Mouse (Mus musculus) cerebellum, adult 9-10 months (tissue): ENCODE results near the gene Cercam.
"Not testable (repeated sequence)": the region's sequence is repeated elsewhere in the genome, so short reads cannot be mapped to it uniquely, and the experiment has no call there.

ENCODE experiments used
- DNase-seq: peaks from one replicate; pipeline ENCODE4 v3.0.0; 2022

Gene Cercam

DNA sequence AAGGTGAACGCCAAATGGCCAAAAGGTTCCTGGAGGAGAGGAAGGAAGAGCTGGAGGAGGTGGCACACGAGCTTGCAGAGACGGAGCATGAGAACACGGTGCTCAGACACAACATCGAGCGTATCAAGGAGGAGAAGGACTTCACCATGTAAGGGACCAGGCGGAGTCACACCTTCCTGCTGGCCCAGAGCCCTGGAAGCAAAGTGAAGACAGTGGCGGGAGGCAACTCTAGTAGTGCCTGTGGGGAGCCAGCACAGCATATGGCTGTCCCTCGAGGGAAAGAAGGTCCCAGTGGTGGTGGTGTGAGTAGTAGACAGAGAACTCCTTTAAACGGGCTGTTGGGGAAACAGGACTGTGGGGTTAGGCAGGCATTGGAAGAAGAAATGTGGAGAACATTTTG, 33.2 kb downstream of the Cercam start:
- DNase-seq, result peak; percentile 32

- not testable (repeated sequence) for DNase-seq
These were observed 39.2 kb downstream of the Cercam start for GRCm38 (mm10) chr2:29908171-29908570.

- DNase-seq, result no peak
These were observed 41.1 kb downstream of the Cercam start for GRCm38 (mm10) chr2:29910042-29910441.

DNA sequence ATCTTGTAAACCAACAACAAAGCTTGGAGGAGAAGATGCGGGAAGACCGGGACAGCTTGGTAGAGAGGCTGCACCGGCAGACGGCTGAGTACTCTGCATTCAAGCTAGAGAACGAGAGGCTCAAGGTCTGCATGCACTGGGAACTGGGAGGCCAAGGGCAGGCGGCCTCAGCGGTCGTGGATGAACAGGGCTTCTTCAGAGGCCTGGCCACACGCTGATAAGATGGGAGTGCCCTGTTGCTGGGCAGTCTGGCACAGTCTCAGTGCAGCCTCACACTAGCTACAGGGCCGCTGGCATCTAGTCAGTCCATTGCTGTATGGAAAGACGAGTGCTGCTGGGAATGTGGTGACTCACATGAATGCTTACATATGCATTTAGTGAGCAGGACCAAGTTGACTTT, 48.7 kb downstream of the Cercam start:
- no peak for DNase-seq

DNA sequence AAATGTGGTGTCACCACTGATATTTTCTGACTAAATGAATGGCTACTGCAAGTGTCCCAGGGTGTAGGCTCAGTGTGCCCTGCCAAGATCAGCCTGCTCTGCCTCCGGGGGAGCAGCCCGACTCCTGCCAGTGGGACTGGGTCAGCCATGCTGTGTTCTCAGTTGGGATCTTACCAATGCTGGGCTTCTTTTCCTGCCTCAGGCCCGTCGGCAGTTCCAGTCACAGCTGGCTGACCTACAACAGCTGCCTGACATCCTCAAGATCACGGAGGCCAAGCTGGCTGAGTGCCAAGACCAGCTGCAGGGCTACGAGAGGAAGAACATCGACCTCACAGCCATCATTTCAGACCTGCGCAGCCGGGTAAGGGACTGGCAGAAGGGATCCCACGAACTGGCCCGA, 53.0 kb downstream of the Cercam start:
- no peak for DNase-seq

DNA sequence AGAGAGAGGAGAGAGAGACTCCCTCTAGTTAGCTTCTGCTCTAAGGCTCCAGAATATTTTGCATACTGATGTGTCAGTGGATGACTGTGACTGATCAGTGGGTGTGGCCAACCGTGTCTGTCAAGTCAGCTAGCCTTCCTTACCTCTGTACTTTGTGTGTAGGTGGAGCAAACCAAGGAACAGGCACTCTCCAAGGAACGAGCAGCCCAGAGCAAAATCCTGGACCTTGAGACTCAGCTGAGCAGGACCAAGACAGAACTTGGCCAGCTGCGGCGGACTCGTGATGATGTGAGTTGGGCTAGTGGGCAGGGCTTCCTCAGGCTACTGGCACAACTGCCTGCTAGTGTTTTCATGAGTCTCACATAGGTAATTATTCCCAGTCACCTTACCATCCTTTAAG, 57.6 kb downstream of the Cercam start:
- DNase-seq, result no peak

DNA sequence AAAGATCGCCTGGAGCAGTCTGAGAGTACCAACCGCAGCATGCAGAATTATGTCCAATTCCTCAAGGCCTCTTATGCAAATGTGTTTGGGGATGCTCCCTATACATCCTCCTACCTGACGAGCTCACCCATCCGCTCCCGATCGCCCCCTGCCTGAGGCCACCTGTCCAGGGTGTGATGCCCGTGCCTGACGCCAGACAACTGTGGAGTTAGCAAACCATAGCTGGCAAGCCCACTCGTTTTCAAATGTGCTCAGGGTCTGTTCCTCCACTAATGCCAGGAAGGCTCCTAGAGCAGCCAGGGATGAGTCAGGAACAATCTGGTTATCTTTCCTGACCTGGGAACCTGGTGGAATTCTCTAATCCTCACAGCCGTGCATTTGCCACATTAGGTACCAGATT, 61.5 kb downstream of the Cercam start:
- DNase-seq, result peak; percentile 99

GRCm38 (mm10) chr2:29931194-29931593, 62.2 kb downstream of the Cercam start:
- peak; percentile 67 for DNase-seq
